Mouse (Mus musculus): ENCODE measurements around the gene Calca. TPM values are rescaled to one million over a fixed set of nuclear protein-coding genes. Genes with fewer than 3 reads are reported as not detected.
"Not testable (repeated sequence)": the region's sequence is repeated elsewhere in the genome, so short reads cannot be mapped to it uniquely, and the experiment has no call there.

The Calca gene
- total RNA-seq (2022): 1 to 10 TPM; 1.1 to 1.8 (median 1.4) TPM

- DNase-seq (ENCODE audit: low spot score in 2 of 2): no peak
These were observed at the start of gene Calca for GRCm38 (mm10) chr7:114636102-114636501. Calca (minus strand) TSS chr7:114636357.

DNA sequence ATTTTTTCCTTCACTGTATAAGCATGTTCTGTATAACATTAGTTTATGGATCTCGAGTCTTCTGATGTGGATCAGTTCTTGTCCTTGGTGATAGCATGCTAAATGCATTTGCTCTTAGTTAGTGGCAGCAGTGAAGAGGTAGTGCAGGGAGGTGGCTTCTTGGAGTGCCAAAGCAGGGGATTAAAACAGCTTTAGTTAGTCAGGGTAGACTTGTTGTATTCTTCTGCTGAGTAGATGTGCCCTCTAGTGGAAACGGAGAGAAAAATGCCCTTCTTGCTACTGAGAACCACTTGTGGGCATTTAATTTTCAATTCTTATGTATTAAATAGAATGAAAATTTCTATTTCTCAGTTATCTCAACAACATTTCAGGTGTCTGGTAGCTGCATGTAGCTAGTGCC is 36.5 kb upstream of the Calca start:
- no peak for DNase-seq (ENCODE audit: low spot score in 2 of 2)

GRCm38 (mm10) chr7:114671405-114671804 is 35.2 kb upstream of the Calca start:
- DNase-seq (ENCODE audit: low spot score in 2 of 2): no peak

- no peak for DNase-seq (ENCODE audit: low spot score in 2 of 2)
These were observed 13.6 kb upstream of the Calca start for GRCm38 (mm10) chr7:114649730-114650129.

DNA sequence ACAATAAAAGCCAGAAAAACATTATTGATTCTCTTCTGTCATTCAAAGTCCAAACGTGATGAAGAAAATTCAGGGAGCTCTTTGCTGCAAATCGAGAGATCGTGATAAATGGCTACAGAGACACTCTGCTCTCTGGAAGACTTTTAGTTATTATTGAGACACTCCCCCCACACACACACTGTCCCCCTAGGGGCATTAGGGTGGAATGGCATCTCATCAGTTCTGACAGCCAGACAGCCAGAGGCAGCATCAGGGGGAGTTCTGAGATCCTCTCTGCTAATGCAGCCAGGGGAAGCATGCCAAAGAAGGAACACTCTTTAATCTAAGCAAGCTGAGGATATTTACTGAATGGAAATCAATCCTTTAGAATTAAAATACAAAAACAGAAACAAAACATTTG is 12.6 kb upstream of the Calca start:
- no peak for DNase-seq (ENCODE audit: low spot score in 2 of 2)

GRCm38 (mm10) chr7:114635569-114636101 is 522 bp downstream of the Calca start:
- peak in 1 of 2 experiments; percentile 23 for DNase-seq (ENCODE audit: low spot score in 2 of 2)

DNA sequence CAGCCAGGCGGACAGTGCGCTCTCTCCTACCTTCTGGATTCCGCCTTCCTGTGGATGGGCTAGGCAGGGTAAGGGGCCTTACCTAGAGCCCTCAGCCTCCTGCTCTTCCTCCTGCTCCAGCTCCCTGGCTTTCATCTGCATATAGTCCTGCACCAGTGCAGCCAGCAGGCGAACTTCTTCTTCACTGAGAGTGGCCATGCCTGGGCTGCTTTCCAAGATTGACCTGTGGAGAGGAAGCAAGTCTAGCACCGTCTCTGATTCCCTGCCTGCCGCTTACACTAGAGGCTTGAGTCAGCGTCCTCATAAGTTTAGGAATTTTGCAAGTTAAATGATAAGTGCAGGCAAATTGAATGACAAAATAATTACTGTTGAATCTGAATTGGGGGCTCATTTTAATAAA is 1.8 kb downstream of the Calca start:
- no peak for DNase-seq (ENCODE audit: low spot score in 2 of 2)

GRCm38 (mm10) chr7:114625966-114626365 is 10.2 kb downstream of the Calca start:
- DNase-seq (ENCODE audit: low spot score in 2 of 2): no peak

GRCm38 (mm10) chr7:114616759-114617158 is 19.4 kb downstream of the Calca start:
- DNase-seq (ENCODE audit: low spot score in 2 of 2): no peak

DNA sequence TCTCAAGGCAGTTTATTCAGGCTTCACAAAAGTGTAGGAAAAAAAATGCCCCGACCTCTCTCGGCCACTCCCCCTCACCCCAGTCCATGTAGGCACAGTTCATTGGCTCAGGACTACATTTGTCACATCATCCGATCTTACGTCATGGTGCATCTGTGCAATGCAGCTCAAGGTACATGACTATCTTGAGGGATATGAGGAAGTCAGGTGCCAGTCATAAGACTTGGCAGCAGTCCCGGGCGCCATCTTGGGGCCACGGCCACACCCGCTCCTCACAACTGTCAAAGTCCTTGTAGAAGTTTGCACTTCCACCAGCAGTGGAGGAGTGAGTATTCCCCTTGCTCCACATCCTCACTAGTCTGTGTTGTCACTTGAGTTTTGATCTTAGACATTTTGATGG is 41.8 kb downstream of the Calca start:
- not testable (repeated sequence) for DNase-seq (ENCODE audit: low spot score in 2 of 2)

- DNase-seq (ENCODE audit: low spot score in 2 of 2): no peak
These were observed 53.7 kb downstream of the Calca start for GRCm38 (mm10) chr7:114582441-114582840.

Other genes with a start within 250 kb of the Calca start
- 10 to 100 TPM in 3 of 4 experiments, 1 to 10 TPM in 1; 7.3 to 13.3 (median 11.6) TPM for gene Pde3b, start 221.1 kb downstream of the Calca start, total RNA-seq (2022)
- 1 to 10 TPM; 1.4 to 2.6 (median 1.9) TPM for gene Cyp2r1, start 73.4 kb downstream of the Calca start, total RNA-seq (2022)
- not detected for gene Calcb, start 82.3 kb upstream of the Calca start, total RNA-seq (2022)
- gene Insc, start 107.3 kb upstream of the Calca start, total RNA-seq (2022): 1 to 10 TPM; 3.4 to 5.8 (median 4.8) TPM

All from left cerebral cortex, adult 8-10 months (tissue).